Mouse (Mus musculus): ENCODE results near the gene Kit.
A peak's percentile ranks its signal among the peaks of the same experiment; 100 is the strongest.

The Kit gene

GRCm38 (mm10) chr5:75591567-75591966 is 16.9 kb downstream of the Kit start:
- DNase-seq = peak; percentile 45 to 55

DNA sequence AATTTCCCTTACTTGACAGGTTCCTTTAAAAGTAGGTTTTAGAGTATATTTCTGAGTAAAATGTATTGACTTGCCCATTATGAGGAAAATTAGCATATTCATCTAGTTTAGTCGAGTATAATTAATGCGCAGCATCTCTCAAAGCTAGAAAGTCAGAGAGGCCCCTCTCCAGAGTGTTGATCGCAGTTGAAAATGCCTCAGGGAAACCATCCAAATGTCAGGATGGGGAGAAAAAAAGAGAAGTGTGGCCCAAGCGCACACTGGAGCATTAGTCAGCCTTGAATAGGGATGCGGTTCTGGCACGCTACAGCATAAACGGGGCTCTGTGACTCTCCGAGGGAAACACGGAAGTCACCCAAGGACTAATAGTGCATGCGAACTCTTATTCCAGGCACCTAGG is 20.6 kb downstream of the Kit start:
- no peak for DNase-seq

DNA sequence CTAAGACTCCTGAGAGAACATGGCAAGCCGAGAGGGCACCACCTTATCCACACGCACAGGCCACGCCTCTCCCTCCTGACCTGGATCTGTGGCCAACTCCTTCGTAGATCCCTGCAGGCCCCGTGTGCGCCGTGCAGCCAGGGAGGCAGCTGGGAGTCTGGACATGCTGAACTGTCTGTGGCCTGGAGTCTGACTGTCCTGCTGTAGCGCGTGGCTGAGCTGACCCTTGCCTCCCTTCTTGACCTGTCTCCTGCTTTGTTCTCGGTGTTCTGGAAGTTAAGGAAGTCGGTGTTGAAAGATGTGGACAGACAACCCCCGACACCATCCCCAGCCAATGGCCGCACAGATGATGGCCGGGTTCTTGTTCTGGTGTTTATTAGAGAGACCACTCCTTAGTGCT is 21.5 kb downstream of the Kit start:
- DNase-seq = peak; percentile 39 to 47

DNA sequence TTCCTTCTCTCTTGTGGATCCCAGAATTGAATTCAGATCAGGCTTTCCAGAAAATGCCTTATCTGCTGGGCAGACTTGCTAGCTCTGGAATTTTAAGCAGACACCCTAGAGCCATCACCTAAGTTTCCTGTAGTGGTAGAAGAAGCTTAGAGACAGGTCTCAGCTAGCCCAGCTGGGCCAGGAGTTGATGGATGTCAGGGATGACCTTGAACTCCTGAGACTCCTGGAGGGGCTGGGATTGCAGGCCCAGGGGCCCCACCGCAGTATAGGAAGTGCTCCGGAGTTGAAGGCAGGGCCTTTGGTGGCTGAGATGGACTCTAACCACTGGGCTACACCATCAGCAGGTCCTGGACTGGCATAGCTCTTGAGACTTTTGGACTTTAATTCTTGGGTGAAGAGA is 22.6 kb downstream of the Kit start:
- no peak for DNase-seq

- no peak for DNase-seq
These were observed 23.8 kb downstream of the Kit start for GRCm38 (mm10) chr5:75598491-75598890.

GRCm38 (mm10) chr5:75599991-75600390 is 25.3 kb downstream of the Kit start:
- DNase-seq = no peak

DNA sequence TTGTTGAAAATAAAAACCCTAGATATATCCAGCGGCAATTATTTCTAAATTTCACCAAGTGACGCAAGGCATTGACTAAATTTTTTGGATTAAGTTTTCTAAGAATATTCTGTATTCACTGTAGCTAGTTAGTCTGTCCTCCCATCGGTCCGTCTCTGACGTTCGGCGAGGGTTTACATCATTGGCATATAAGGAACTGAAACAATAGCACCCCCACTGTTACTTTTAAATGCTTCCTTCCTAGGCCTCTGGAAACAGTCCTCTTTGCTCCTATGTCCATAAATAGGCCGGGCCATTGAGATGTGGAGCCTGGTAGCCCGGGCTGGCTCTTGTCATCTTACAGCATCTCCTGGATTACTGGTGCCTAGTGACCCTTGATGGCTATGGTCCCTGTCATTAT is 29.5 kb downstream of the Kit start:
- DNase-seq = no peak

DNA sequence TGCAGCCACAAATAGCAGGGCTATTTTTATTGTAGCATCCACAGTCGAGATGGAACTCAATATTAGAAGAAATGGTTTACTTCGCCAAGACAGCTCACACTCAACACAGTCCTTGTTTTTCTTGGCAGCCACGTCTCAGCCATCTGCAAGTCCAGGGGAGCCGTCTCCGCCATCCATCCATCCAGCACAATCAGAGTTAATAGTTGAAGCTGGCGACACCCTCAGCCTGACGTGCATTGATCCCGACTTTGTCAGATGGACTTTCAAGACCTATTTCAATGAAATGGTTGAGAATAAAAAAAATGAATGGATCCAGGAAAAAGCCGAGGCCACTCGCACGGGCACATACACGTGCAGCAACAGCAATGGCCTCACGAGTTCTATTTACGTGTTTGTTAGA is 32.2 kb downstream of the Kit start:
- peak; percentile 72 to 76 for DNase-seq

DNA sequence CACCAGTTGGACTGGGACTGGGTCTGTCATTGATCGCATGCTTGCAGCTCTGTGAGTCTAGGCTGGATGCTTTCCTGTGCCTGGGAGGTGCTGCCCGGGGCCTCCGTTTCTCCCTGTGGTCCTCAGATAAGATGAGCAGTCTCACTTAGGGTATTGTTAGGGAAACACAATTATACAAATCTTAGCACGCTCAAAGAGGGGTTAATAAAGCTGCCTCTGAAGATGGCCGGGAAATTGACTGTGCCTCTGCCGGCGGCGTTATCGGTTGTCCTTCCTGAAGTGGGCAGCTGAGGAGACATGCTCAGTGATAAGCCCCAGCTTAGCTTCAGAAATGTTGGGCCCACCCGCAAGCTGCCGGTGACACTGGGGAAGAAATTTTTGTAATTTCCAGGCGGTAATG is 33.3 kb downstream of the Kit start:
- DNase-seq = no peak

DNA sequence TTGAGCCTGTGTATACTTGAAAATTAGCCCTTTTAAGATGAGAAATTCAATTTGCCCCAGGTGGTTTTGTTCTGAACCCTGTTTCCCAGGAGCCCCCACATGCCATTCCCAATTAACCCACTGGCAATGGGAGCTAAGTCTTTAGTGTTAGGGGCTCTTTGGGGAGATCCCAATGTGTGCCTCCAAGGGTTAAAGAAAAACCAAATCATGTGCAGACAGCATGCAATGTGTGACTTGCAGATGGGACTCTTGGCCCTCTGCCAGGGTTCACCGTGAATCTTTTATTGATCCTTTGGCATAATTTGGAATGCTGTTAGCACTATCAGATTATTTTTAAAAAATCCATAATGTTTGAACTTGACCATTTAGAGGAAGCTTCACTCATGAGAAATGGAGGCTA is 37.7 kb downstream of the Kit start:
- peak; percentile 88 to 90 for DNase-seq

- DNase-seq = peak; percentile 61 to 73
These were observed 38.2 kb downstream of the Kit start for GRCm38 (mm10) chr5:75612926-75613325.

GRCm38 (mm10) chr5:75615000-75615571 is 40.4 kb downstream of the Kit start:
- no peak for DNase-seq

GRCm38 (mm10) chr5:75615624-75616023 is 40.9 kb downstream of the Kit start:
- DNase-seq = no peak

- no peak for DNase-seq
These were observed 47.7 kb downstream of the Kit start for GRCm38 (mm10) chr5:75622401-75622800.

- no peak for DNase-seq
These were observed 48.3 kb downstream of the Kit start for GRCm38 (mm10) chr5:75623007-75623406.

GRCm38 (mm10) chr5:75623520-75623919 is 48.8 kb downstream of the Kit start:
- DNase-seq = no peak

DNA sequence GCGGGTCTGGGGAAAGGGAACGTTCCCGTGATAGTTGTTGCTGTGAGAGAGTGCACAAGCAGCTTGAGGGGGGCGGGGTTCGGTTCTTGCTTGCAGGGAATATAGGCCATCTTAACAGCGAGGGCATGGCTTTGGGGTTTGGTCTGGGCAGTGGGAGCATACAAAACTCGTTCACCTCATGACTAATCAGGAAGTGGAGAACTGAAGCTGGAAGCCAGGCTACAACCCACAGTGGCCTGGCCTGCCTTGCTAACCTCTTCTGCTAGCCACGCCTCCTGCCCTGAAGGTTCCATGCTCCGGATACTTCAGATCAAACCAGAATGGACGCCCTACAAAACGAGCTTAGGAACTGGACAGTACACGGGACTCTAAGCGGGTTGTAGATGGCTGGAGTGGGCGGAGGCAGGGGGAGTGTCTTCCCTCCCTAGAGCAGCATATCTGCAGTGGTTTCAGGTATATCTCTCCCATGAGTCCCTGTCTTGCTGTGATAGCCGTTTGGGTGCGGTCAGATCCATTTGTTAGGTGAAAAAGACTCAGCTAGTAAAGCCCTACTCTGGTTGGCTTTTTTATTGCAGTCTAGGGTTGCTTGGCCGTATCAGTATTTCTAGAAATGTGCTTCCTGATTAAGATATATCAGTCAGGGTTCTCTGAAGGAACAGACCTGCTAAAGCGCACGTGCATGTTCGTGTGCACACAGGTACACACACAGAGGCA is 49.4 kb downstream of the Kit start:
- DNase-seq = no peak

DNA sequence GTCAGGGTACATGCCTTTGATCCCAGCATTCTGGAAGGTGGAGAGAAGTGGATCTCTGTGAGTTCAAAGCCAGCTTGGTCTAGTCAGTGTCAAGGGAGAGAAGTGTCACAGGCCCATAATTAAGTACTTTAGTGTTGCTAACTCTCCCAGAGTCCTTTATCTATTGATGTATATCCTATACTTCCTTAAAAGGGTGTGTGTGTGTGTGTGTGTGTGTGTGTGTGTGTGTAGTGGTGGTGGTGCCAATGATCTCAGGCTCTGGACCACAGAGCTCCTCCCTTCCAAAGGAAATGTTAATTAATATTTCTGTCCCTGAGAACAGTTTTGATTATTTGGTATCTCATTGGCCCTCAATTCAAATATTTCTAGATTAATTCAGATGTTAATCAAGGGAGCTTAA is 50.3 kb downstream of the Kit start:
- no peak for DNase-seq

DNA sequence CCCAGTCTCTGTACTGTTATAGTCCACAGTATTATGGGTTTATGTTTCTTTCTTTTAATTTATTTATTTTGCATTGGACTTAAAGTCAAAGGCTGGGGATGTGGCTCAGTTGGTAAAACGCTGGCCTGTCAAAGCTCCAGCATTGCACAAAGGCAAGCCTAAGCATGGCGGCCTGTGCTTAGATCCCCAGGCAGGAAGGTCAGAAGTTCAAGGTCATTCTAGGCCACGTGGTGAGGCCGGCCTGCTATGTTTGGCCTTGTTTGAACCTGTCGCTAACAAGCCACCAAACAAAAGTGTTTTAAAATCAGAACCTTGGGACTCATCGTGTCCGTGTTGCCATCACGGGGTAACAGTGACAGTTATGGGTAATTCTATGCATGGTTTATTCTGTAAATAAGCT is 51.6 kb downstream of the Kit start:
- no peak for DNase-seq

- DNase-seq = no peak
These were observed 52.0 kb downstream of the Kit start for GRCm38 (mm10) chr5:75626703-75627102.

GRCm38 (mm10) chr5:75632257-75632656 is 57.5 kb downstream of the Kit start:
- no peak for DNase-seq

- peak; percentile 34 to 61 for DNase-seq
These were observed 58.3 kb downstream of the Kit start for GRCm38 (mm10) chr5:75632846-75633640.

DNA sequence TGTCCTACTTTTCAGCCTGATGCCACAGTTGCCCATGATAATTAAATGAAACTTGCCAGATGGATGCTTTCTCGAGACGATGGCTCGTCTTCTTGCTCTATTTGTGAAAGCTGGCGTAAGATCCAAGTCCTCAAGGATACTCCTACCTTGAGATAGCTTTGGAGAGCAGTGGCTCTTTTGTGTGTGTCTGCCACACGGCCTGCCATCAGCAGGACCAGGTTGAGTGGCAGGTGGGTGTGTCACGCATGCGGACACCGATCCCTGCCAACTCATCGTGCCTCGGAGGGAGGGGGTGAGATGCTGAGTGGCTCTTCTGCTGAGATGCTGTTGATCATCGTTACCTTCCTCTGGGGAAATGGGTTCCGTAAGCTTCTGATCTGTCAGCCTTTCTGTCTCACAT is 60.7 kb downstream of the Kit start:
- peak; percentile 53 to 71 for DNase-seq

GRCm38 (mm10) chr5:75640637-75641036 is 65.9 kb downstream of the Kit start:
- no peak for DNase-seq
